Mouse (Mus musculus): Measurements from ENCODE around the gene Rita1. TPM values are rescaled to one million over a fixed set of nuclear protein-coding genes. Genes with fewer than 3 reads are reported as not detected.
A peak's percentile ranks its signal among the peaks of the same experiment; 100 is the strongest.

Gene Rita1
- total RNA-seq, 2 experiments from 2014 or later: 4.8 to 6.3 TPM

DNA sequence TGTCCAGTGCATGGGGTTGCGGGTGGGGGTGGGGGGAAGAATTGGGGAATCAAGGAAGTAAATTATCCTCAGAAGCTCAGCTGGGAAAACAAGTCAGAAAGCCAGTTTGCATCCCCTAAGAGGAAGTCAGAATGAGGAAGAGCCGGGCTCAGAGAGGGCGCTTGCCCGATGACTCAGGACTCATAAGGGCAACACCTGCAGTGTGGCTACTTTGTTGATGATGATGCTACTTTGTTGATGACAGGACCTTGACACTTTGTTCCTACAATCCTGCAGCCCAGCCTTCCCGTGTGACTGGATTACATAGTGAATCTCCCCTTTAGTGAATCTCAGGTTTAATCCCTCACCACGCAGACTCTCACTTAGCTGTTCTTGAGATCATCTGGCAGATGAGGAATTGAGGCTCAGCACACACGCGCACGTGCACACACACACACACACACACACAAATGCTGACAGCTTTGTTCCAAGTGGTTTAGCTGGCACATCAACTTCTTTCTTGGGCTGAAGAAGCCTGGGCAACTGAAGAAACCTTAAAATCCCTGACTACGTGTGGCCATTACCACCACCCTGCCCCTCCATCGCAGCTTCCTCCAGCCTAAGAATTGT is 42.0 kb downstream of the Rita1 start:
- no peak for DNase-seq

DNA sequence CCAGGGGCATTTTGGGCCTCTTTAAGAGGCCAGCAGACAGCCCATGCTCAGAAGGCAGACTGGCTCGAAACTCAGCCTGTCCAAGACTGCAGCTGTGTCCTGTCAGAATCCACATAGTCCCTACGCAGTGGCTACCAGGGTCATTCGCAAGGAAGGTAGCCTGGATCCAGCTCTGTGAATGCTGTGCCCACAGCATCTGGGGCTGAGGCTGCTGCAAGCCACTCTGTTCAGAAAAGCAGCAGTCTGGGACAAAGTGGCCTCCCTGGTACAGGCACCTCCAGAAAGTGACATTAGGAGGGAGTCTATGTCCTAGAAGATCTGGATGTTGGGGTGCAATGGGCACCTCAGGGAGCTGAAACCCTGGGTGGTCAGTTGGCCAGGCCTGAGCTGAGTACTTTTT is 42.6 kb downstream of the Rita1 start:
- DNase-seq: no peak

DNA sequence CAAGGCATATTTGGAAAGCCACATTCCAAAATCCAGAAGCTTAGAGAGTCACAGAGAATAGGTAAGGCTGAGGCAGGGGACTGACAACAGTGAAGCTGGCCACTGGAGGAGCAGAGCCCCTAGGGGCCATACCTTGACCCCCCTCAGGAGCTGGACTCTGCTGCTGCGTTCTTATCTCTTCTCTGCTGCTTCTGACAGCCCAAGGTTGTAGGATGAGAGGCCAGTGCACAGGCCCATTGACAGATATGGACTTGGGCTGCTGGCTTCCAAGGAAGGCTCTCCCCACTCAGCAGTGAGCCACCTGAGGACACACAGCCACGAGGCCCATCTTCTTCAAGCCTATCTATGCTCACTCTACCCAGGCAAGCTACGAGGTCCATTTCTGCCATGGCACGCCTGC is 43.4 kb downstream of the Rita1 start:
- DNase-seq: no peak

DNA sequence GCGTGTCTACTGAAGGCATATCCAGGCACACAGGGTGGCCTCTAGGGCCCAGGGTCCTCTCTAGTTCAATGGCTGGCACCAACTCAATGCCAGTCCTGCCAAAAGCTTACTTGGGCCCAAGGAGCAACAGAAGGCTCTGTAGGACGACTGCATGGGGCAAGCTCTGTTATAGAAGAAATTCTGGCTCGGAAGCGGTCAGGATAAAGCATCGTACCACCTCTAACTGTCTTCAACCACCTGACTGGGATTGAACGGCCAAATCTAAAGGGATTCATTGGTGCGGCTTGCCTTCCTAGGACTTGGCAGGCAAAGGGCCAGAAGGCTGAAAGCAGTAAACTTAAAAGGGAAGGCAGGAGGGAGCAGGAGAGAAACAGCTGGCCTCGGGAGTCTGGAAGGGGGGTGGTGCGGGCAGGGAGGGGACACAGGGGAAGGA is 44.0 kb downstream of the Rita1 start:
- DNase-seq: no peak

DNA sequence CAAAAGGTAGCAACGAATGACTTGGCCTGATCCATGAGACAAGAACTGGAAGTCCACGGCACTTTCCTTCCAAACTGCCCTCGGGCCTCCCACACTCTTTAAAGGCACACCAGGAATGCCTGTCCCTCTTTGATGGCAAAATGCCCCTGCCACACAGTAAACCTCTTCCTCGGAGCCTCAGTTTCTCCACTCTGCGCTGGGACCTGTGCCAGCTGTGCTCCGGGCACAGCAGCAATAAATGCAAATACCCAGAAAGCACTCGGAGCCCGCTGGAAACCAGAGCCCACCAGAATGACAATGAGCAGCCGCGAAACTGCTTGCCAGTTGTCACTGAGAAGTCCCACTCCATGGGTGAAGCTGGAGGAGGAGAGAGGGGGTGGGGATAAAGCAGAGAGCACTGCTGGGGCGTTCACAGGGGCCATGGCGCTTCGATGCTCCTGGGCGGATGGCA is 44.6 kb downstream of the Rita1 start:
- no peak for DNase-seq

DNA sequence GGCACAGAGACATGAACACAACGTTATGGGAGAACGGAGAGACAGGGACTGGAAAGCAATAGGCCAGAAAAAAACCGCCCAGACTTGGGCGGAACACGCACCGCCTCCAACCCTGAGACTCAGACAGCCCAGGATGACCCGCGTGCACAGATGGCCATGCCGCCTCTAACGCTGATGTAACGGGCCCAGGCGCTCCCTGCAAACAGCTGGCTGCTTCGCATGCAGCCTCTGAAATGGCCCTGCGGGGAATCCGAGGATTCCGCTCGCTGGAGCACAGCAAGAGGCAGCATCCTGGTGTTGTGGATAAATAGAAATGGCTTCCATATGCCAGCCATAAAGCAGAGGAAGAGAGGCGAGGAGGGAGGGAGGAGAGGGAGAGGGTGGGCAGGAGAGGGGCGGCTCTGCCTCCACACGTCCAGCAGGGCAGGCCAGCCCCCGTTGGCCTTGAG is 45.1 kb downstream of the Rita1 start:
- DNase-seq: peak; percentile 83

DNA sequence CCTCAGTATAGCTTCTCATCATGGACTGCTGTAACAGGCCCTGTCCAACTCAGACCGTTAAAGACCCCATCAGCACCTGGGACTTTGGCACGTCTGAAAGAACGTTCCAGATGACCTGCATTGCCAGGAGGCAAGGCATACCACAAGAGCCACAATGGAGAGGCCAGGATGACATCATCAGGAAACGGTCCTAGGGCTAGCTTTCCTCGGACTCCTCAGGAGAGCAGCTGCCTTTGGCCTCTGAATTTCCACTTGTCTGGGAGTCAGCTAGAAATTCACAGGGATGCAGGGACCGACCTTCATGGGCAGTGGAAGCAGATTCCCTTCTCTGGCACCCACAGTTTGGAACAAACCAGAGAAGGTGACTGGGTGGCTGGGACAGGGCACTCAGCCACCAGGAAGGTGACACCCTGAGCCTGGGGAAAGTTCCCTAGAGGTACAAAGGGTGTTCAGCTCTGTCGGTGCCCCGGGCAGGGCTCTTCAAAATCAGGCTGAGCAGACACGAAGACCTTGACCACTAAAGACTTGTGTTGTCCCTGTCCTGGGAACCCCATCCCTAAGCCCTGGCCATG is 45.6 kb downstream of the Rita1 start:
- no peak for DNase-seq

DNA sequence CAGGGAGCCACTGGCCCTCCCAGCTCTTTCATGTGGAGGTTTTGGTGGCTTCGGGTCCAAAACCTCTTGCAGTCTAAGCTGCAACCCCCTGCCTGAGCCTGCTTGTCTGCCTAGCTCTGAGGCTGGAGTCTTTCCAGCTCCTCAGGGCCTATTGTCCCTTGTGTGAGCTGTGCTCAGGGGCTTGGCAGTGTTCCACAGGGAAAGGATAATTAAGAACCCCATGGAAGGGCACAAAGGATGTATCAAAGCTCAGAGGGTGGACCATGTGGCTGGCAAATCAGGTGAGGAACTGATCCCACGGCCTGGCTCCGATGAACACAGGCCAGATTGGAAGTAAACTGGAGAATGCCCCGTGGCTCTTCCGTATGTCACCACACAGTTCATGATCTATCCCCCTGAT is 46.3 kb downstream of the Rita1 start:
- no peak for DNase-seq

DNA sequence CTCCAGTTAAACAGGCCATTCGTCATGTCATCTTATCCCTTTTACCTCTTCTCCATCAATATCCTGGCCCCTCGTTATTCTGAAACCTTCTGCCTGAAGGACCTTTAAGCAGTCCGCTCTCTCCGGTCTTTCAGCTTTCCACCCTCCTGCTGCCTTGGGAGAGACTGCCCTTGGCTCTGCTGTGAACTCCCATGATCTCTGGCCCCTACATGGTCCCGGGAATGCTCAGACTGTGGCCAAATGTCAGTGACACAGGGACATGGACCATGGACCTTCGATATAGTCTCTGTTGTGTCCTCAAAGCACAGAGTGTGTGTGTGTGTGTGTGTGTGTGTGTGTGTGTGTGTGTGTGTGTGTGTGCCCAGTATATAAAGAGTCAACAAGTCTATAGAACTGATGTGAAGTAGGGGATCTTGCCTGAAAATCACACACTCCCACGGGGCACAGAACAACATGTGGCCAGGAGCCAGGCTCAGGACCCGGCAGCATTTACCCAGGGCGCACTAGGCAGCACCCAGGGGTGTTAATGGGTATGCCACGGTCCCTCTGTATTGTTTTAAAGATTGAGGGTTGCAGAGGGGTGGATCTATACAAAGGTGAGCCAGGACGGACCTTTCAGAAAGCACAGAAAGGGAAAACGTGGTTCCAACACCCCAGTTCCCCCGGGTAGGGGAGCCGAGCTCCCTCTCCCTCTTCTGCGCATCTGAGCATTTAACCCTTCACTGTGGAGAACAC is 47.1 kb downstream of the Rita1 start:
- no peak for DNase-seq

DNA sequence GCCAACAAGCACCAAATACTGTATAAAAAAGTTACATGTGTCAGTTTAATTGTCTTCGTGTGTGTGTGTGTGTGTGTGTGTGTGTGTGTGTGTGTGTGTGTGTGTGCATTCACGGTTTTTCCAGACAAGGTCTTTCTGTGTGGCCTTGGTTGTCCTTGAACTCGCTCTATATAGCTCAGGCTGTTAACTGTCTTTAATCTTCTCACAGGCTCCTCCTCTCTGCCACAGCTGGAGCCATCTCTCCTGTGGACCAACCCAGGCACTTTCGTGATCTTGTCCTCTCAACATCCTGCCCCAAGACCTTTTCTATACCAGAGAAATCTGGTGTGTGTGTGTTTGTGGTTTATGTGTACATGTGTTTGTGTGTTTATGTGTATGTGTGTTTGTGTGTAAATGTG is 48.5 kb downstream of the Rita1 start:
- no peak for DNase-seq

DNA sequence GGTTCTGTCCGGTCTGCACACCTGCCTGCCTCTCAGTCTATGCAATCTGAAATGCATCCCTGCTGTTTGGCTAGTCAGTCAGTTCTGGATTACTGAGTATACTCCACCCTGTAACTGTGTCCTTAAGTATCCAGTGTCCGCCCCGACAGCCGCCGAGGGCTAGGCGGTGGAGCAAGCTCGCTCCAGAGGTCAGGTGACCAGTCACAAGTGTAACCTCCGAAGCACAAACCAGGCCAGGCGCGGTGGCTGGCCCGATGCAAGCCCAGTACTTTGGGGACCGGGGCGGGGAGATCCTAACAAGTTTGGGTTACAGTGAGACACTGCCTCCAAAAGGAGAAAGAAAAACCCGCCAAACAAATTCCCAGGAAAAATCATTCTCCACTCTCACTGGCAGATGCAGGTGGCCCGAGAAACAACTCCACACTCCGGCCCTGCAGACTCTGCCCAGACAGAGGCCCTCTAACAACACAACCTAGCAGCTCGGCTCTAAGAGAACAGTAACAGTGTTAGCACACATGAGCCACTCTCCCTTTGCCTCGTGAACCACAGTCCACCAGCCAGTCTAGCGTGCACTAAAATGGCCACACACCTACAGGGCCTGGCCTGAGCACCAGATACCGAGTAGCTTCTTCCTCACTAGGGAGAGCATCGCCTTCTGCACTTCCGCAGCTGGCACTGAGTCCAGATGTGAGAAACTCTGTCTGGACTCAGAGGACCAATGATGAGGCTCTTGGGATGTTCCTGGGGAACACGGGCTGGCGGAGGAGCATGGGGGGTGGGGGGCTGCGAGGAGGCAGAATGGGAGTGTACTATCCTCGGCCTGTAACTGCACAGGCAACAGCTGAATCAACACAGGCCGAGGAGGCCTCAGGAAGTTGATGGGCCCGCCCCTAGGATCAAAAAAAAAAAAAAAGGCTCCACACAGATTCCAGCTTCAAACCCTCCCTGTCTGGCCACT is 49.2 kb downstream of the Rita1 start:
- peak; percentile 88 for DNase-seq

DNA sequence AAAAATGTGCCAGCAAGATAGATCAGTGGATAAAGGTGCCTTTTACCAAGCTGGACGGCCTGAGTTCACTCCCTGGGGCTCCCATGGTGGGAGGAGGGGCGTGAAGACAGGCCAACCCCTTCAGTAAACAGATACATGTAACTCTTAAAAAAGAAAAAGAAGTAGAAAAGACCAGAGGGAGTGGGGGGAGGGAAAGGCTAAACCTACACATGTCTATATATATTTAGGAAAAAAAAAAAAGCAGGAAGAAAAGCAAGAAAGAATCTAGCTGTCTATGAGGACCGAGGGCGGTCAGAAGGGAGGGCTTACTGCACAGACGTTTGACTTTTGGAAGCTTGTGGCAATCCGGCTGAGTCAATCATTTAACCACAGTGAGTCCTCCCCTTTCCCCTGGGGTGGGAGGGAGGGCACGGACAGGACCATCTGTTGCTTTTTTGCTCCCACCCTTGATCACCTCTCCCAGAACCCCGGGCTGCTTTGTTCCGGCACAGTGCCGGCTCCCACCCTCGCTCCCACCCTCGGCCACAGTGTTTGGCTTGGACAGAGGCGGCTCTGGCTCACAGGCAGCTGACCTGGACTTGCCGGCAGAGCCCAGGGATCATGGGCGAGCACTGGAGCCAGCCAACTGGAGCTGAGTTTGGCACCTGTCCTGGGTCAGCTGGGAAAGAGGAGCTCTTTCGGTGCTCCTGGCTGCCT is 51.6 kb downstream of the Rita1 start:
- peak; percentile 91 for DNase-seq

DNA sequence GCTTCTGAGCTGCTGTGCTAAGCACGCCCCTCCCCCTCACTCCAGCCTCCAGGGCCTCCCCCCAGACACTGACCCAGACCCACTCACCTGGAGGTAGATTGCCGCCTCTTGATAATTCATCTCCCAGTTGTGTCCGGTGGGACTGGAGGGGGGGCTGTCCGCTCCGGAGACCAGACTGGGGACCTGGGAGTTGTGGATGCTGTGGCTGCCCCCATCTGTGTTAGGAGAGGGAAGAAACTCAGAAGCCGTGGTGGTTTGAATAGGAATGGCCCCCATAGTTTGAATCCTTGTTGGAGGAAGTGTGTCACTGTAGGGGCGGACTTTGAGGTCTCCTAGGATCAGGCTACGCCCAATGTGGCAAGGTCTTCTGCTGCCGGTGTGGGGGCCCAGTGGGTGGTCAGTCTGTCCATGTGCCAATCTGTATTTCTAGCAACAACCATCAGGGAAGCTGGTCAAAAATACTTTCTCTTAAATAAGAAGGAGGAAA is 52.2 kb downstream of the Rita1 start:
- DNase-seq: no peak

DNA sequence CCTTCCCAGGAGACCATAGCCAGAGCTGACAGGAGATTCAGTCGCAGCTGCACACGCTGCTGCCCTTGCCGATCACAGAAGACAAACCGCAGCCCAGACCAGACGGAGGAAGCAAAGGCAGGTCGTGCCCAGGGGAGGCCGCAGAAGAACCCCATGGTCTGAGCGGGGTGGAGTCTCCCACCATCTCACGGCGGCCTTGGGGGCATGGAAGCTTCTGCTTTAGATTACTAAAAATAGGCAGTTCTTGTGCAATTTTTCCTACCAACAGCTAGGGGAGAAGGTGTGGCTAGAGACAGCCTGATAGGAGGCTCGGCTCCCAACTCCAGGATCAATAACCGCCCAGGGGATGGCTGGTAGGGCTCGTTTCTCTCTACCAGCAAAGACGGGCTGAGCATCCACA is 53.6 kb downstream of the Rita1 start:
- no peak for DNase-seq

DNA sequence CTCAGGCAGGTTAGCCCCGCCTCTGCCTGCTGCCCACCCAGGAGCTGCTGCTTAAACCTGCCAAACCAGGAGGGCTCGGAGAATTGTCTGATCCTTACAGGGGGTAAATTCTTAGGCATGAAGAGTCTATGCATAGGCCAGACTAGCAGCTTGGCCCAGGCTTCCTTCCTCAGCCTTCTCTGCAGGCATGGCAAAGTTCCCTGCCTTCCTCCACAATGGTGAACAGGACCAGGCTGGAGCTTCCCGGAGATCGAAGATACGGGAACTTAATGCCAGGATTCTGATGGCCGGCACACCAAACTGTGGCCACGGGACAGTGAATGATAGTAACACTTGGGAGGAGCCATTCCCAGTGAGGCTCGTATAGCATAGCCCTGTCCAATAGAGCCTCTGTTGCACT is 54.3 kb downstream of the Rita1 start:
- DNase-seq: no peak

DNA sequence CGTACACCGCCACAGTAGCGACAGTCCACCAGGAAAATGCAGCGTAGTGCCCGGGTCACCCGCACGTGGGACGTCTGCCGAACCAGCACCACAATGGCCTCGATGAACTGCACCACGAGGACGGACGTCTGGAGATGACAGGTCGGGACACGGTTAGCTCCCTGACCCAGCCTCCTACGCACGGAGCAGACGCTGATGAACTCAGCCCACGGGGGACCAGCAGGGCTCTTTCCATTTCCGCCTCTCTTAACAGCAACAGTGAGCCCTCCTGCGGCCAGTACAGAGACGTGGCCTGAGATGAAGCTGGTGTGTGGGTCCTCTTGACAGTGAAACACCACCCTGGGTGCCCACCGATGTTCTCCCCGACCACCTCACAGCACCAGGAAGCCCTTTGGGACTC is 56.5 kb downstream of the Rita1 start:
- DNase-seq: no peak

DNA sequence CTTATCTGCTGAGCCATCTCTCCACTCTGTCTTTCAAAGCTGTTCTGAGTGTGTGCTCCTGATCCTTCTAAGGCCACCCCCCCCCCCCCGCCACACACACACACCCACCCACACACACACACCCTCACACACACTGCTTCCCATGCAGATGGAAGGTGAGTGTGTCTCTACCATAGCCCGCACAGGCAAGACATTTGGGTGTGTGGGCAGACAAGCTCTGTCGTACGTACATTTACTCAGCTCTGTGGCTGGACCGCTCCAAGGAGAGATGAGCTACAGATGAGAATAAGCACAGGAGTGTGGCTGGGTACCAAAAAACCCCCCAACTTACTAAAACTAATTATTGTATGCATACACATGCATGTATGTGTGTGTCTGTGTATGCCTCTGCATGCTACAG is 61.7 kb downstream of the Rita1 start:
- DNase-seq: no peak

DNA sequence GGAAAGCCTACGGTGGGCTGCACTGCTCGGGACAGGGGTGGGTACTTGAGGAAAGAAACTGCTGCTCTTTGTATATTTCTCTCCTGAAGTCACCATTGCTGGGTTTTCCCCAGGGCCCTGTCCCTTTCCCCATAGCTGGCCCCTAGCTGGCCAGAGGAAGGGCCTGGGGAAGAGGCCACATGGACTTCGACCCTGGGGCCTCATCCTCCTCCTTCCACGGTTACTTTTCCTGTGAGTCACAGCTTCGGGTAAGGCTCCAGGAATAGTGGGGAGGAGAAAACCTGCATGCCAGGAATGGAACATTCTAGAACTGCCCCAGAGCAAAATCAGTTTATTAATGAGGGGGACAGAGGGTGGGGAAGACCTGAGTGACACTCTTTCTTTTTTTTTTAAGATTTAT is 62.3 kb downstream of the Rita1 start:
- DNase-seq: no peak

DNA sequence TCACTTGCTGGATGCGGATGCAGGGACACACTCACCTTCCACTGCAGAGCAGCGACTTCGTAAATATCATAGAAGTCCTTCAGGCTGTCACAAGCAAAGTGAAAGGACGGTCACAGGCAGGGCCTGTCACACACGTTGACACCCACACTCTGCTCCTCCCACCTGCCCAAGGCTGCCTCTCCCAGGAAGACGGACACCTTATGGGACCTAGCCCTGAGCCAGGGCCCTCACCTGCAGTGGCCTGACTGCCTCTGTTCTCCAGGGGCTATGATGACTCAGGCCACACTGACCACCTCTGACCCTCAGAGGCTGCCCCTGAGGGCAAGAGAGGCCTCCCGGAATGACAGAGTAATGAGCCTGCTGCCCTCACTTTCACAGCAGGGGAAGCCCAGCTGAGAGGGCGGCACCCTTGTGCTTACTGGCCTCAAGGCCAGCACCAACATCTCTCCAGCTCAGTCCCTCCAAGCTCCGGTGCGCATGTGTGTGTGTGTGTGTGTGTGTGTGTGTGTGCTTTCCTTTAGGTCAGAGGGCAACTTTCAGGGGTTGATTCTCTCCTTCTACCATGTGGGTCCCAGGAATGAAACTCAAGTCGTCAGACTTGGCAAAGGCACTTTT is 64.0 kb downstream of the Rita1 start:
- DNase-seq: no peak
